Mouse (Mus musculus) neural tube, embryonic 12.5 days (tissue): Measurements from ENCODE around the gene Gprin2. TPM values are rescaled to one million over a fixed set of nuclear protein-coding genes. Genes with fewer than 3 reads are reported as not detected.

ENCODE experiments used
- ATAC-seq: fragments of 200-750 bp; cut with Nextera tagmentation; 2 replicates; pipeline ENCODE4 v1.8.0; 2017; ENCODE audit warnings: low read depth, mild to moderate bottlenecking, moderate TSS enrichment, moderate library complexity; ENCODE audit not compliant: low FRiP score
- H3K27ac ChIP-seq: fragments of 300-500 bp; sonication (generic); 2 replicates; pipeline ENCODE4 v1.5.1; 2016
- H3K27me3 ChIP-seq: fragments of 300-500 bp; sonication (generic); replicated peaks from 2 replicates; pipeline ENCODE4 v1.6.1; 2016; ENCODE audit warnings: mild to moderate bottlenecking
- H3K36me3 ChIP-seq: fragments of 300-500 bp; sonication (generic); 2 replicates; pipeline ENCODE4 v1.6.1; 2016; ENCODE audit warnings: mild to moderate bottlenecking
- H3K4me1 ChIP-seq: fragments of 300-500 bp; sonication (generic); 2 replicates; pipeline ENCODE4 v1.6.1; 2016
- H3K4me2 ChIP-seq: fragments of 300-500 bp; sonication (generic); replicated peaks from 2 replicates; pipeline ENCODE4 v1.6.1; 2016; ENCODE audit warnings: mild to moderate bottlenecking
- H3K4me3 ChIP-seq: fragments of 300-500 bp; sonication (generic); 2 replicates; pipeline ENCODE4 v1.5.1; 2016
- H3K9ac ChIP-seq: fragments of 300-500 bp; sonication (generic); 2 replicates; pipeline ENCODE4 v1.6.1; 2016; ENCODE audit warnings: mild to moderate bottlenecking
- H3K9me3 ChIP-seq: fragments of 300-500 bp; sonication (generic); 2 replicates; pipeline ENCODE4 v1.6.1; 2016; ENCODE audit warnings: mild to moderate bottlenecking
- WGBS: fragments of 180-500 bp; shearing (Covaris S2); methylation state at CpG from one replicate; pipeline ENCODE4 v1.1.7; 2016; 5-methylcytosine and 5-hydroxymethylcytosine counted together
- polyA plus RNA-seq: library from polyadenylated mRNA; unstranded; fragments of >200 nt; fragmentation: Nextera tagmentation; extraction: Ambion mirVana; gene quantifications from 2 replicates; pipeline ENCODE4 v1.2.1, GENCODE M21; 2016

Gene Gprin2
- 2.3 and 3.1 TPM in 2 replicates for polyA plus RNA-seq

GRCm38 (mm10) chr14:34201231-34202035 lies at the start of gene Gprin2:
TSS of gene Gprin2 (minus strand) at chr14:34201653.
- H3K27ac ChIP-seq = no peak within 1 kb of the TSS
- 3% methylated on average over 49 of the region's 52 CpGs for WGBS
- ATAC-seq = peak; percentile 72

GRCm38 (mm10) chr14:34240676-34241075 lies 39.2 kb upstream of the Gprin2 start:
- Histone ChIP-seq H3K4me2 (no peak overlapping the region), H3K9ac (no peak overlapping the region), H3K4me1 (no peaks in the 10 kb centered on the region), H3K36me3 (no peaks in the 10 kb centered on the region), H3K4me3 (no peak overlapping the region), H3K9me3 (0 out of 2 replicates have a peak, but pooled peaks cover 3% of the 10 kb centered on the region), H3K27ac (no peak overlapping the region), H3K27me3 (no peaks in the 10 kb centered on the region)
- ATAC-seq = no peak
- WGBS = 89% methylated on average over 6 of the region's 6 CpGs

More at GRCm38 (mm10) chr14:34201231-34202035, at the start of gene Gprin2:
- H3K9me3 ChIP-seq = no peaks in the 10 kb centered on the region
- peak within 1 kb of the TSS; percentile 78 for H3K4me3 ChIP-seq
- 0 out of 2 replicates have a peak, but pooled peaks cover 3% of the 10 kb centered on the region for H3K27me3 ChIP-seq
- peak within 1 kb of the TSS; percentile 97 for H3K4me2 ChIP-seq
- no peaks in the 10 kb centered on the region for H3K36me3 ChIP-seq
- peak within 1 kb of the TSS; percentile 67 for H3K9ac ChIP-seq
- H3K4me1 ChIP-seq = peaks cover under 1% of the 10 kb centered on the region; the same call in 1 of the 2 replicates

GRCm38 (mm10) chr14:34240263-34240662 lies 38.8 kb upstream of the Gprin2 start:
- no peak overlapping the region for H3K4me2 ChIP-seq
- H3K27me3 ChIP-seq = no peaks in the 10 kb centered on the region
- no peaks in the 10 kb centered on the region for H3K36me3 ChIP-seq
- no peak for ATAC-seq
- 92% methylated on average over 10 of the region's 10 CpGs for WGBS
- no peaks in the 10 kb centered on the region for H3K4me1 ChIP-seq
- H3K4me3 ChIP-seq = no peak overlapping the region
- no peak overlapping the region for H3K27ac ChIP-seq
- H3K9ac ChIP-seq = no peak overlapping the region
- H3K9me3 ChIP-seq = 0 out of 2 replicates have a peak, but pooled peaks cover 3% of the 10 kb centered on the region

- H3K4me2 ChIP-seq = peak overlapping the region; percentile 61
- no peaks in the 10 kb centered on the region for H3K36me3 ChIP-seq
- H3K9me3 ChIP-seq = no peaks in the 10 kb centered on the region
- H3K27me3 ChIP-seq = no peaks in the 10 kb centered on the region
- peak; percentile 99 for ATAC-seq
- peak overlapping the region; percentile 22; the same call in 1 of the 2 replicates for H3K9ac ChIP-seq
- 2% methylated on average over 16 of the region's 16 CpGs for WGBS
- peak overlapping the region; percentile 21 for H3K4me3 ChIP-seq
- no peaks in the 10 kb centered on the region for H3K4me1 ChIP-seq
- H3K27ac ChIP-seq = no peak overlapping the region
Observed at GRCm38 (mm10) chr14:34234630-34235380, 33.4 kb upstream of the Gprin2 start.

- H3K4me1 ChIP-seq = no peaks in the 10 kb centered on the region
- H3K27ac ChIP-seq = no peak overlapping the region
- WGBS = 74% methylated on average over 4 of the region's 4 CpGs
- no peaks in the 10 kb centered on the region for H3K27me3 ChIP-seq
- H3K9me3 ChIP-seq = no peaks in the 10 kb centered on the region
- ATAC-seq = no peak
- no peak overlapping the region for H3K9ac ChIP-seq
- H3K4me2 ChIP-seq = no peak overlapping the region
- no peaks in the 10 kb centered on the region for H3K36me3 ChIP-seq
- H3K4me3 ChIP-seq = no peak overlapping the region
Observed at GRCm38 (mm10) chr14:34233846-34234245, 32.4 kb upstream of the Gprin2 start.

GRCm38 (mm10) chr14:34232866-34233680 lies 31.6 kb upstream of the Gprin2 start:
- WGBS = 89% methylated on average over 9 of the region's 9 CpGs
- no peaks in the 10 kb centered on the region for H3K9me3 ChIP-seq

GRCm38 (mm10) chr14:34232340-34232739 lies 30.9 kb upstream of the Gprin2 start:
- no peaks in the 10 kb centered on the region for H3K9me3 ChIP-seq
- ATAC-seq = no peak
- no peaks in the 10 kb centered on the region for H3K36me3 ChIP-seq
- 51% methylated on average over 7 of the region's 7 CpGs for WGBS
- no peak overlapping the region for H3K9ac ChIP-seq
- H3K4me2 ChIP-seq = no peak overlapping the region
- H3K27me3 ChIP-seq = no peaks in the 10 kb centered on the region
- H3K27ac ChIP-seq = no peak overlapping the region
- H3K4me1 ChIP-seq = no peaks in the 10 kb centered on the region
- no peak overlapping the region for H3K4me3 ChIP-seq

More at GRCm38 (mm10) chr14:34232866-34233680, 31.6 kb upstream of the Gprin2 start:
- Histone ChIP-seq H3K27ac (no peak overlapping the region), H3K4me1 (no peaks in the 10 kb centered on the region), H3K9ac (no peak overlapping the region), H3K36me3 (no peaks in the 10 kb centered on the region), H3K27me3 (no peaks in the 10 kb centered on the region), H3K4me2 (no peak overlapping the region), H3K4me3 (no peak overlapping the region)
- ATAC-seq = no peak

- H3K27ac ChIP-seq = no peak overlapping the region
- no peak for ATAC-seq
- H3K4me1 ChIP-seq = no peaks in the 10 kb centered on the region
- H3K36me3 ChIP-seq = no peaks in the 10 kb centered on the region
- no peak overlapping the region for H3K4me3 ChIP-seq
- H3K4me2 ChIP-seq = no peak overlapping the region
- WGBS = 91% methylated on average over 10 of the region's 10 CpGs
- H3K27me3 ChIP-seq = no peaks in the 10 kb centered on the region
- no peak overlapping the region for H3K9ac ChIP-seq
- H3K9me3 ChIP-seq = no peaks in the 10 kb centered on the region
Observed at GRCm38 (mm10) chr14:34228830-34229506, 27.5 kb upstream of the Gprin2 start.

- WGBS = 89% methylated on average over 12 of the region's 12 CpGs
- no peaks in the 10 kb centered on the region for H3K27me3 ChIP-seq
- H3K4me3 ChIP-seq = no peak overlapping the region
- no peaks in the 10 kb centered on the region for H3K9me3 ChIP-seq
- no peak for ATAC-seq
- no peak overlapping the region for H3K4me2 ChIP-seq
- no peaks in the 10 kb centered on the region for H3K36me3 ChIP-seq
- H3K4me1 ChIP-seq = no peaks in the 10 kb centered on the region
- H3K9ac ChIP-seq = no peak overlapping the region
- no peak overlapping the region for H3K27ac ChIP-seq
Observed at GRCm38 (mm10) chr14:34227981-34228380, 26.5 kb upstream of the Gprin2 start.

- 72% methylated on average over 4 of the region's 4 CpGs for WGBS
- no peak for ATAC-seq
Observed at GRCm38 (mm10) chr14:34226566-34226965, 25.1 kb upstream of the Gprin2 start.

GRCm38 (mm10) chr14:34225986-34226385 lies 24.5 kb upstream of the Gprin2 start:
- no peaks in the 10 kb centered on the region for H3K36me3 ChIP-seq
- 91% methylated on average over 9 of the region's 9 CpGs for WGBS
- no peaks in the 10 kb centered on the region for H3K9me3 ChIP-seq
- H3K9ac ChIP-seq = no peak overlapping the region
- H3K27me3 ChIP-seq = peaks cover 1% of the 10 kb centered on the region
- H3K4me1 ChIP-seq = no peaks in the 10 kb centered on the region
- H3K4me2 ChIP-seq = no peak overlapping the region
- no peak for ATAC-seq
- H3K4me3 ChIP-seq = no peak overlapping the region
- no peak overlapping the region for H3K27ac ChIP-seq

More at GRCm38 (mm10) chr14:34226566-34226965, 25.1 kb upstream of the Gprin2 start:
- Histone ChIP-seq H3K4me3 (no peak overlapping the region), H3K9me3 (no peaks in the 10 kb centered on the region), H3K4me2 (no peak overlapping the region), H3K36me3 (no peaks in the 10 kb centered on the region), H3K27me3 (no peaks in the 10 kb centered on the region; the same call in 1 of the 2 replicates), H3K27ac (no peak overlapping the region), H3K9ac (no peak overlapping the region), H3K4me1 (no peaks in the 10 kb centered on the region)
